Mouse (Mus musculus) A20 (cell line): ENCODE measurements around the gene Elfn1.

ENCODE experiments used
- DNase-seq: peaks from one replicate; pipeline ENCODE4 v3.0.0-alpha.2; 2011; ENCODE audit warnings: low read depth, low spot score

The Elfn1 gene

GRCm38 (mm10) chr5:139907714-139908242 lies at the start of gene Elfn1:
TSS of gene Elfn1 (plus strand) at chr5:139907943.
- no peak for DNase-seq

GRCm38 (mm10) chr5:139860328-139861104 lies 47.2 kb upstream of the Elfn1 start:
- no peak for DNase-seq

GRCm38 (mm10) chr5:139862759-139863158 lies 45.0 kb upstream of the Elfn1 start:
- no peak for DNase-seq

GRCm38 (mm10) chr5:139870886-139871285 lies 36.9 kb upstream of the Elfn1 start:
- no peak for DNase-seq

GRCm38 (mm10) chr5:139871526-139871925 lies 36.2 kb upstream of the Elfn1 start:
- DNase-seq = no peak

- no peak for DNase-seq
Observed at GRCm38 (mm10) chr5:139877563-139877962, 30.2 kb upstream of the Elfn1 start.

GRCm38 (mm10) chr5:139879694-139880093 lies 28.0 kb upstream of the Elfn1 start:
- no peak for DNase-seq

GRCm38 (mm10) chr5:139881161-139881560 lies 26.6 kb upstream of the Elfn1 start:
- DNase-seq = no peak

- no peak for DNase-seq
Observed at GRCm38 (mm10) chr5:139888624-139889023, 19.1 kb upstream of the Elfn1 start.

GRCm38 (mm10) chr5:139889370-139889769 lies 18.4 kb upstream of the Elfn1 start:
- DNase-seq = no peak

GRCm38 (mm10) chr5:139892326-139892994 lies 15.3 kb upstream of the Elfn1 start:
- no peak for DNase-seq

GRCm38 (mm10) chr5:139892995-139893345 lies 14.8 kb upstream of the Elfn1 start:
- no peak for DNase-seq

- DNase-seq = peak; percentile 5
Observed at GRCm38 (mm10) chr5:139894025-139894508, 13.7 kb upstream of the Elfn1 start.

GRCm38 (mm10) chr5:139899044-139899443 lies 8.7 kb upstream of the Elfn1 start:
- DNase-seq = no peak

- no peak for DNase-seq
Observed at GRCm38 (mm10) chr5:139905121-139905520, 2.6 kb upstream of the Elfn1 start.

GRCm38 (mm10) chr5:139906507-139906906 lies 1.2 kb upstream of the Elfn1 start:
- no peak for DNase-seq

- DNase-seq = no peak
Observed at GRCm38 (mm10) chr5:139907241-139907640, 502 bp upstream of the Elfn1 start.

- no peak for DNase-seq
Observed at GRCm38 (mm10) chr5:139908243-139908810, 584 bp downstream of the Elfn1 start.

- DNase-seq = no peak
Observed at GRCm38 (mm10) chr5:139908811-139909627, 1.3 kb downstream of the Elfn1 start.

- no peak for DNase-seq
Observed at GRCm38 (mm10) chr5:139909710-139910550, 2.2 kb downstream of the Elfn1 start.
